In the genomic region with DNA sequence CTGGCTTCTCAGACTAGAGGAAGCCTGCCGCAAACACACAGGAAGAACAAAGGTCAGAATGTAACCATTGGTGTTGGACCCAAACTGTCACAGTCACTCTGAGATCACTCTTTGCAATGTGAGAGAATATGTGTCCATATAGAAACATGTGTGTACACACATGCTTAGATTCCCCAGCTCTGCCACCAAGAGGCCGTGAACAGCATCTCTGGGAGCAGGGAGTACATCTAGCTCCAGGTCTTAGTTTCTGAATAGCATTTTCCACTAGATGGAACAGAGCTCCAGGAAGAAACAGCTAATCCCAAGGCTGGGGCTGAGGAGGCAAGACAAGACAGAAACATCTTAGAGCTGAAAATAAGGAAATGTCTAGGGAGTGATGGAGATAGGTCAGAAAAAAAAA, we compare ENCODE assay signal across 25 mouse cellular contexts.
A peak's percentile ranks its signal among the peaks of the same experiment; 100 is the strongest.
DNase-seq lines count a peak whose midpoint lies in the region; ATAC-seq and TF ChIP-seq lines count a peak whose summit lies in the region.
"Had no signal": no experiment of that assay in that cellular context is flagged by ENCODE, and none has a peak within 500 bp of the region (broad histone marks: within the 10 kb centered on the region; RNA-seq: fewer than 3 reads in every experiment).

No protein-coding gene starts in this region.

- no peak for DNase-seq in frontal cortex, postnatal 25 days (ENCODE audit: low spot score in 2 of 2)
- DNase-seq in left cerebral cortex, adult 2 months (ENCODE audit: extremely low spot score in 1 of 2, low spot score in 2 of 2): no peak
- DNase-seq in left cerebral cortex, postnatal 25 days (ENCODE audit: low spot score in 2 of 2): no peak
- no peak for DNase-seq in neural tube, embryonic 10.5 days (ENCODE audit: extremely low spot score, low spot score)
- DNase-seq: adrenal gland, postnatal 10 days; B cell, adult 2 months; cerebellum, adult 9-11 months; gastrocnemius, postnatal 14 days; heart, adult 11 months; kidney, adult 2 months; kidney, postnatal 10 days; layer of hippocampus, postnatal 36 days; lung, adult 18-20 months; thymus, postnatal 25 days had no signal

- no peaks in the 10 kb centered on the region for H3K27me3 ChIP-seq in neural tube, embryonic 15.5 days (replicated peaks)
- H3K27me3 ChIP-seq: CH12.LX; embryonic facial prominence, embryonic 12.5 days; limb, embryonic 13.5 days; liver, embryonic 12.5 days; neural tube, embryonic 13.5 days; stomach, embryonic 15.5 days had no signal

- ATAC-seq in frontal cortex, adult (ENCODE audit: low TSS enrichment): peak; percentile 23; the same call in 1 of the 2 replicates
- ATAC-seq in neural tube, embryonic 15.5 days (ENCODE audit: low FRiP score): no peak
- no peak for ATAC-seq in monocyte, adult 5-6 weeks (replicated peaks; ENCODE audit: insufficient number of reproducible peaks, low FRiP score, low TSS enrichment, poor library complexity, severe bottlenecking)
- ATAC-seq: liver, embryonic 12.5 days had no signal

- H3K9ac ChIP-seq in neural tube, embryonic 15.5 days (replicated peaks): no peak overlapping the region
- H3K9ac ChIP-seq: embryonic facial prominence, embryonic 12.5 days; limb, embryonic 13.5 days; liver, embryonic 12.5 days; neural tube, embryonic 13.5 days; stomach, embryonic 15.5 days had no signal

- 69% methylated on average over 2 of the region's 2 CpGs for WGBS in neural tube, embryonic 15.5 days

- TF ChIP-seq CTCF in left cerebral cortex, adult 2 months (IDR thresholded peaks at IDR 0.05): peak; percentile 9

- no peak overlapping the region for H3K27ac ChIP-seq in left cerebral cortex, adult 2 months
- H3K27ac ChIP-seq in neural tube, embryonic 15.5 days (replicated peaks): peak overlapping the region; percentile 25; the same call in 1 of the 2 replicates
- H3K27ac ChIP-seq: embryonic facial prominence, embryonic 12.5 days; limb, embryonic 13.5 days; liver, embryonic 12.5 days; neural tube, embryonic 13.5 days; stomach, embryonic 15.5 days had no signal

- no peaks in the 10 kb centered on the region for H3K4me1 ChIP-seq in neural tube, embryonic 15.5 days
- H3K4me1 ChIP-seq: embryonic facial prominence, embryonic 12.5 days; limb, embryonic 13.5 days; liver, embryonic 12.5 days; neural tube, embryonic 13.5 days; stomach, embryonic 15.5 days had no signal

- intact Hi-C loops in left cerebral cortex, adult 2 months (cut with DNase I): no loop called here
- intact Hi-C loops in left cerebral cortex, postnatal 25 days (cut with DNase I): no loop called here

- H3K4me3 ChIP-seq in left cerebral cortex, adult 2 months: no peak overlapping the region
- no peak overlapping the region for H3K4me3 ChIP-seq in neural tube, embryonic 15.5 days (replicated peaks)
- H3K4me3 ChIP-seq: embryonic facial prominence, embryonic 12.5 days; limb, embryonic 13.5 days; liver, embryonic 12.5 days; neural tube, embryonic 13.5 days; stomach, embryonic 15.5 days had no signal

- H3K4me2 ChIP-seq in neural tube, embryonic 15.5 days: no peak overlapping the region
- H3K4me2 ChIP-seq: embryonic facial prominence, embryonic 12.5 days; heart, embryonic 11.5 days; limb, embryonic 13.5 days; liver, embryonic 12.5 days; neural tube, embryonic 13.5 days; stomach, embryonic 15.5 days had no signal

- peaks cover 32% of the 10 kb centered on the region for H3K36me3 ChIP-seq in neural tube, embryonic 15.5 days
- H3K36me3 ChIP-seq: embryonic facial prominence, embryonic 12.5 days; G1E; limb, embryonic 13.5 days; liver, embryonic 12.5 days; stomach, embryonic 15.5 days had no signal

- H3K9me3 ChIP-seq in neural tube, embryonic 15.5 days (replicated peaks): no peaks in the 10 kb centered on the region
- H3K9me3 ChIP-seq: embryonic facial prominence, embryonic 12.5 days; limb, embryonic 13.5 days; liver, embryonic 12.5 days; neural tube, embryonic 13.5 days; stomach, embryonic 15.5 days had no signal
